Mouse (Mus musculus) R1 (cell line): Measurements from ENCODE around the gene Foxk1.

Source experiments
- DNase-seq: peaks from one replicate; pipeline ENCODE4 v3.0.0-alpha.2; 2018; ENCODE audit warnings: low read depth, low spot score

The Foxk1 gene

DNA sequence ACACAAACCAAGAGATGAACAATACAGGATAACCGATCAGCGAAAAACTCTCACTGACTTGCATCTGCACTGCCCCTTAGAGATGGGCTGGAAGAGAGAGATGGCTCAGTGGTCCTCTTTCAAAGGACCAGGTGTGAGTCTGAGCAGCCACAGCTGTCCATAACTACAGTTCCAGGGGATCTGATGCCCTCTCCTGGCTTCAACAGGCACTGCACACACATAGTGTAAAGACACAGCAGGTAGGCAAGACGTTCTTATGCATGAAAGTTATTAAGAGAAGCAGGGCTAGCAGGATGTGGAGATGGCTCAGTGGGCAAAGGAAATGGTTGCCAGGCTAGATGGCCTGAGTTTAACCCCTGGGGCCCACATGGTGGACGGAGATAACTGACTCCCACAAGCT lies 13.6 kb upstream of the Foxk1 start:
- peak; percentile 77 for DNase-seq

DNA sequence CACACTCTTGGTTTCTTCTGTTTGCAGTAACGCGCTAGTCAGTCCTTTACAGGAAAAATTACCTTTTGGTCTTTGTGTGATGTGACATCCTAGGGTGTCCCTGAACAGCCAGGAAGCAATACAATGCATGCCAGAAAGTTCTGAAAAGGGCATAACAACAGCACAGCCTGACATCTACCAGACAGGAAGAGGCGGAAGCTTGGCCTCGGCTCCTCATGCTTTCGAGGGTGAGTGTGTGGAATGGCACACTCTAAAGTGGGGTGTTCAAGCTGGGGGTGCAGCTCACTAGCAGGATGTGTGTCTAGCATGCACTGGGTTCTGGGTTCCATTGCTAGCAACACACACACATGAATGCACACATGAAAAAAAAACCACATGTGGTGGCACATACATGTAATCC lies 9.6 kb upstream of the Foxk1 start:
- DNase-seq, result peak; percentile 85

DNA sequence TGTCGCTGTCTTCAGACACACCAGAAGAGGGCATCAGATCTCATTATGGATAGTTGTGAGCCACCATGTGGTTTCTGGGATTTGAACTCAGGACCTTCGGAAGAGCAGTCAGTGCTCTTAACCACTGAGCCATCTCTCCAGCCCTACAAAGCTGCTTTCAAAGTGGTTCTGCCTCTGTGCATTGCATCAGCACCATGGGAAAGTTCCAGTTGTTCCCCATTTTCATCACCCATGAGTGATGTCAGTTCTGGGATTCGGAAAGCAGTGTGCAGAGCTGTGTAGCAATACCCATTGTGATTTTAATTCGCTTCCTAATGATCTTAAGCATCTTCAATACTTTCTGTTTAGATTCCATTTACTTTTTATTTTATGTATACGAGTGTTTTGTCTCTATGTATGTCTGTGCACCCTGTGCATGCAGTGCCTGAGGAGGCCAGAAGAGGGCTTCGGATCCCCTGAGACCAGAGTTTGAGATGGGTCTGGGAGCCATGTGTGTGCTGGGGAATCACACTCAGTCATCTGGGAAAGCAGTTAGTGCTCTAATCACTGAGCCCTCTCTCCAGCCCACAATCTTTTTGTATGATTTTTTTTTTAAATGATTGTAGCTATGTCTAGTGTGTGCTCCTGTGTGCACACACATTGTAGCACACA lies 6.6 kb upstream of the Foxk1 start:
- DNase-seq, result peak; percentile 89

DNA sequence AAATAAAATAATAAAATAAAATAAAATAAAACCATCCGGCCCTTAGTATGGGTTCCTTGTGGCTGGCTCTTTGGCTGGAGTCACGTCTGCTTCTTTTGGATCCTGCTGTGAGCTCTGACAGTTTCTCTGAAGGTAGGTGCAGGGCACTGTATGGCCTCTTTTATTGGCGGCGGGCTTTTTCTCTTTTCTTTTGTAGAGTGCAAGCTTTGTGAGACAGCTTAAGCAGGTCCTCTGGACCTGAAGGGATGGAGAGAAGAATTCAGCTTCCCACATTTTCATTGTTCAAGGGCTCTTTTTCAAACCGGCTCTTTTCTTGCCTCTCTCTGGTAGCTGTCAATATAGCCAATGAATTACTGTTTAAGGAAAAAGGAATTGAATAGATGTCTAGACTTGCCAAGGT lies 5.4 kb upstream of the Foxk1 start:
- DNase-seq, result no peak

DNA sequence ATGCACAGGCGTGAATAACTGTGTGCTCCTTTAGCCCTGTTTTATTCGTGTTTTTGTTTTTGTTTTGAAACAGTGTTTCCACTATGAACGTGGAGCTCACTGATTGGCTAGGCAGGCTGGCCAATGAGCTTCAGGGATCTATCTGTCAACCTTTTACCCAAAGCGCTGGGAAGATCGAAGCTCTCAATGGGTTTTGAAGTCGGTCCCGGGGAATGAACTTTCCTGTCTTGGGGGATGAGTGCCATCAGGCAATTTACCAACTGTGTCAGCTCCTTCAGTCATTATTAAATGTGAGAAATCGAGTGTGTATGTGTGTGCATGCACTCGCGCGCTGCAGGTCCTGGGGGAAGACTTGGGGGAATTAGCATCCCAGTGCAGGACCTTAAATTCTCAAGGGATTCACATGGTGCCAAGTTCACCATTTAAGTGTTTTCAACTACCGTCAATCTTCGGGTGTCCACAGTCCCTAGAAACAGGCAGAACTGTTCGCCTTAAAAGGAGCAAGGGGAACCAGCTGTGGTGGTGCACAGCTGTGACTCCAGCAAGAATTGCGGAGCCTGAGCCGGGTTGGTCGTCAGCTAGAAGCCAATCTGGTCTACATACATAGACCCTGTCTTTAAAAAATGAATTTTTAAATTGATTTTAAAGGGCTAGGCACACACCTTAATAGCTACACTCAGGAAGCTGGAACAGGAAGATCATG lies 965 bp upstream of the Foxk1 start:
- peak; percentile 84 for DNase-seq

DNA sequence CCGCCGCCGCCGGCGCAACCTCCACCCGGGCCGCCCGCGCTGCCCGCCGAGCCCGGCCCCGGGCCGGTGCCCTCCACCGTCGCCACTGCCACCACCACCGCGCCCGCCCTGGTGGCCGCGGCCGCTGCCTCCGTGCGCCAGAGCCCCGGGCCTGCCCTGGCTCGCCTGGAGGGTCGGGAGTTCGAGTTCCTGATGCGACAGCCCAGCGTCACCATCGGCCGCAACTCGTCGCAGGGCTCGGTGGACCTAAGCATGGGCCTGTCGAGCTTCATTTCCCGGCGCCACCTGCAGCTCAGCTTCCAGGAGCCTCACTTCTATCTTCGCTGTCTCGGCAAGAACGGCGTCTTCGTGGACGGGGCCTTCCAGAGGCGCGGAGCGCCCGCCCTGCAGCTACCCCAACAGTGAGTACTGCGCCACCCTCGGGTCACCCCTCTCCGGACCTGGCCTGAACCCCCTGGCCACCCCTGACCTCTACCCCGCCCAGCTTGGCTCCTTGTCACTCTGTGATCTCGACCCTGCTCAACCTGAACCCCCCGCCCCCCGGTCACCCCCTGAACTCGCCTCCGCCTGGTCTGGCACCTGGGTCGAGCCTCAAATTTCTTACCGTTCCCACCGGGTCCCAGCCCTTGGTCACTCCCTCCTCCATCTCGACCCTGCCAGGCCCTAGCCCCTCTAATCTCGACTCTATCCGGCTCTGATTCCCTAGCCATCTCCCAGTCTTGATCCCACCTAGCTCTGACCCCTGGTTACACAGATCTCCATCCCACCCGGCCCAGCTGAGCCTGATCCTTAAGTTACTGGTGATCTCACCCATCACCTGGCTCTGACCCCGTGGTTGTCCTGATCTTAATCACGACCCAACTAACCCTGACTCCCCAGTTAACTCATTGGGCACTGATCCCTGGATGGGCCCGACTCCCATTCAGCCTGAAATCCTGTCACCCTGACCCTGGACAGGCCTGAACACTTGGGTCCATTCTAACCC lies 636 bp downstream of the Foxk1 start:
- no peak for DNase-seq

DNA sequence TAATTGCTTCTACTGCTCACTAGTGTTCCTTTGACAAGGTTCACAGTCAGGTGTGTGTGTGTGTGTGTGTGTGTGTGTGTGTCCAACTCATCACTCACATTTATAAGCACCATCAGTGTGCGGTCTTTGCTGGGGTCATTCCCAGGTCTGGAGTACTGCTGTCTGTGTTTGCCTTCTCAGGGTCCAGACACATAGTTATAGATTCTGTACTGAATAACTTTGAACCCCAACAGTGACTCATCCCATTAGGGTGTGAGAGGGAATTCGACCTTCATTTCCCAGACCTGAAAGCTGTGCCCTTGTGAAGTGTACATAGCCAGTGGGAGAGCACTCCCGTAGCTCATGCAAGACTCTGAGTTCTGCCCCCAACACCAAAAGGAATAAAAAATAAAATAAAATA lies 2.4 kb downstream of the Foxk1 start:
- no peak for DNase-seq

DNA sequence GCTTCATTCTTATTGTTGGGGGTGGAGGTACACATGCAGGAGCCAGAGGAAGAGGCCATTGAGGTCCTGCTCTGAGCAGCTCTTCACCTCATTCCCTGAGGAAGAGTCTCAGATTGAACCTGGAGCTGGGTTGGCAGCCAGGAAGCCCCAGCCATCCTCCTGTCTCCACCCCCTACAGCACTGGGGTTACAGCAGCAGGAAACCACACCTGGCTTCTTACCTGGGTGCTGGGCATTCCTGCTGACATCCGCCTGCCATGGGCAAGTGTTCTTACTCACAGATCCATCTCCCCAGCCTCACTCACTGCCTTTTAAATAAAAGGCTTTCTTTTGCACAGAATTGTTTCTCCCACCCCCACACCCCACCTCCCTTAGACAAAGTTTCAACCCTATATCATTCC lies 3.0 kb downstream of the Foxk1 start:
- no peak for DNase-seq

DNA sequence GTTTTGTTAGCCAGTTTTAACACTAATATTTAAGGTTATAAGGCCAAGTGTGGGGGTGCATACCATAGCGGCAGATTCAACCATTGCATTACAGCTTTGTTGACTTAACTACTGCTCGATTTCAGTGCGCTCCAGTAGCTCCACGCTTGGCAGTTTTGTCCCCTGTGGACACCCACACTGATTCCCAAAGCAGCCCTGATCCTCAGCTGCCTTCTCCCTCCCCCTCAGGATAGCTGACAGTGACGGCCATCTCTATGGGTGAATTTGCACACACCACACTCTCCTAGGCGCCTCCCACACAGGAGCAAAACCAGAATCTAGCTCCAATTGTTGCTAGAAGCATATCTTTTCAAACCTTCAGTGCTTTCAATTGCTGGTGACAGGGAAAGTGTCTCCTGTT lies 4.1 kb downstream of the Foxk1 start:
- no peak for DNase-seq

DNA sequence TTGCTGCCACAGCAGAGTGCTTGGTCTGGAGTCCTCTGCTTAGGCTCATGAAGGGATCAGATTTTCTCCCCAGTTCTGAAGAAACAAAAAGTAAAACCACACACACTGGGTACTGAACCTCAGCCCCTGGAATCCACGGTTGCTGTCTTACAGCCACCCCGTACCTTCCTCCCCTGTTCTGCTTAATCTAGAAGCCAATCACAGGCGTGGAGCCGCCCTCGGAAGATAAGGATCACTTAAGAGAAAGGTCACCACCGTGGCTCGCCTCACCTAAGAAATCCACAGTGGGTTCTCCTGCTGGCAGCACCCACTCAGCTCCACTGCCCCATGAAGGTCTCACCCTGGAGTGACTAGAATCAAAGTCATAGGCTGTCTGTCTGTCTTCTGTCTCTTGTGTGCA lies 5.1 kb downstream of the Foxk1 start:
- no peak for DNase-seq

DNA sequence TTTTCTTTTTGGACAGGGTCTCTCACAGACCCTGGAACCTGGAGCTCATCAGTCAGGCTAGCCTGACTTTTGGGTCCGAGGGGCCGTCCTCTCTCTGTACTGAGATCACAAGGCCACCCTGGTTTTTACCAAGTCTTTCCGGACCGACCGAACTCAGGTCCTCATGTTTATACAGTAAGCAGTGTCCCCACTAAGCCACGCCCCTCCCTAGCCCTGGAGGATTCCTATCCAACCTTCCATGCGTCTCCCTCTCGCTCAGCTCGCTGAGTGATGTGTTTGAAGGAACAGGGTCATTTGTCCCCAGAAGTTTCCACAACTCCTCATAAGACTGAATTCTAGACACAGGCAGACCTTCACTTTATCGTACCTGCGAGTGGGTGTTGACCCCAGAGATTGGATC lies 5.6 kb downstream of the Foxk1 start:
- no peak for DNase-seq

DNA sequence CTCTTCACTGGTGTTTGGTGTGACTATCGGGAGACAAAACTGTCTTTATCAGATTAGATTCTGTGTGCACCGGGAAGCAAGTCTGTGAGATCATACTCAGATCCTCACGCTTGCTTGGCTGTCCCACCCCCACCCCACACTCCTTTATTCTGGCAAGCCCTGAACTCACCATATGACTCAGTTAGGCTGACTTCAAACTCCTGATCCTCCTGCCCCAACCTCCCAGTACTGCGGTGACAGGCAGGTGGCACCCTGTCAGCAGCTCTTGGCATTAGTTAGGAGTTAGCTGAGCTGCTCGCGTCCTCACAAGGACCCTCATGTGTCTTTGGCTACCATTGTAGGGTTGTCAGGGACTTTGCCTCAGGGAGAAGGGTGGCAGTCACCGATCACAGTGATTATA lies 6.1 kb downstream of the Foxk1 start:
- DNase-seq, result no peak

DNA sequence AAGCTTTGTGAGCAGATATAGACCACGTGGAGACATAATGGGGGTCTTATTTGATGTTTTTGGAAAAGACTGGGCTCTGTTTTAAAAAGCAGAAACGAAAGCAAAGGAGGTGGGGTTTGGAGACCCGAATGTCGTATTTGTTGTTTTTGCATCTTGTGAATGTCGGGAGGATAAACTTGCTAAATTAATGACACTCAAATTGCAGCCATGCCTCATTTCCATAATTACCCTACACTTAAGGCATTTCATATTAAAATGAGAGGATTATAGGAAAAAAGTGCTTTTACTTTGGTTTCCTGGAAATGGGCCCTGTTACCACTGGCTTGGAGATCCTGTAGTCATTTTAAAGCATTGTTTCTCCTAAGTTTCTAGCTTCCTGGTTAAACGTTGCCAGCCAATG lies 7.9 kb downstream of the Foxk1 start:
- DNase-seq, result no peak

DNA sequence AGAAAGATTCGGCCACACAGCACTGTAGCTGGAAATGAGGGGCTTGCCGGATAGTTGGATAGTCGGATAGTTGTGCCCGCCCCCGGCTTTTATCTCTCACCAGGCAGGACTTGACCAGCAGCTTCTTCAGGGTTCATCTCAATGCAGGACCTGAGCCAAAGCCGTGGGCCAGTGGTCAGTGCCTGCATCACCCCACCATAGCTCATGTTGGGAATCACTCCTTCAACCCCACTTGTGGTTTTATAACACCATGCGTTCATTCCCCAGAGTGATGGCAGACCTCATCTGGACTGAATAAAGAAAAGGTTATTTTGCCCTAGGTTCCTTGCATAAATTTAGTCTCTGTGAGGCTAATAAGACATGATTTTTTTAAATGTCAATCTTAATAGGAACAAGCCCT lies 9.1 kb downstream of the Foxk1 start:
- DNase-seq, result no peak

DNA sequence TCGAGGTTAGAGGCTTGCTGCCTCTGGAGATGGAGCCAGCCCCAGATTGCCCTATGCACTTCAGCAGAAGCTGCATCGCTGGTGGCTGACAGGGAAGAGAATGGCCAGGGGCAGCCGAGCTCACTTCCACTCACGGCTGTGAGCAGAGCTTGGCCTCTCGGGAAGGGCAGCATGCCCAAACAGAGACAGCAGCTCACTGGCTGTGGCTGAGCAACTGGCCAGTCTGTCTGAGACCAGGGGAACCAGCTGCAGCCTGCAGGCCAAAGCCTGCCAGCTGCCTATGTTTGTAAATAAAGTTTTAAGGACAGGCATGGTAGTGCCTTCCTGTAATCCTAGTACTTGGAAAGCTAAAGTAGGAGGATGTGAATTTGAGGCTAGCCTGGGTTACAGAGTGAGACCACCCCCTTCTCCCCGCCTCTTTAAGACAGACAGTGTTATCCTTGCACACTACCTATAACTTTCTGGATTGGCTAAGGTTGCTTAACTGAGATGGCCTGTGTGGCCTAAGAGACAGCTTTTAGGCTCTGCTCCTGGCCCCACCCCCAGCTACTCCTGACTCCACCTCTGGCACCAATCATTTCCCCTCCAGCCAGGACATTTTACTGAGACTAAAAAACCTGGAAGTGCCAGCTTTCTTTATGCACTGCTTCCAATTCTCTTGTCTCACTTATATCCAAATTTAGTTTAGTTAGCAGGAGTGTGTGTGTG lies 11.5 kb downstream of the Foxk1 start:
- DNase-seq, result no peak

DNA sequence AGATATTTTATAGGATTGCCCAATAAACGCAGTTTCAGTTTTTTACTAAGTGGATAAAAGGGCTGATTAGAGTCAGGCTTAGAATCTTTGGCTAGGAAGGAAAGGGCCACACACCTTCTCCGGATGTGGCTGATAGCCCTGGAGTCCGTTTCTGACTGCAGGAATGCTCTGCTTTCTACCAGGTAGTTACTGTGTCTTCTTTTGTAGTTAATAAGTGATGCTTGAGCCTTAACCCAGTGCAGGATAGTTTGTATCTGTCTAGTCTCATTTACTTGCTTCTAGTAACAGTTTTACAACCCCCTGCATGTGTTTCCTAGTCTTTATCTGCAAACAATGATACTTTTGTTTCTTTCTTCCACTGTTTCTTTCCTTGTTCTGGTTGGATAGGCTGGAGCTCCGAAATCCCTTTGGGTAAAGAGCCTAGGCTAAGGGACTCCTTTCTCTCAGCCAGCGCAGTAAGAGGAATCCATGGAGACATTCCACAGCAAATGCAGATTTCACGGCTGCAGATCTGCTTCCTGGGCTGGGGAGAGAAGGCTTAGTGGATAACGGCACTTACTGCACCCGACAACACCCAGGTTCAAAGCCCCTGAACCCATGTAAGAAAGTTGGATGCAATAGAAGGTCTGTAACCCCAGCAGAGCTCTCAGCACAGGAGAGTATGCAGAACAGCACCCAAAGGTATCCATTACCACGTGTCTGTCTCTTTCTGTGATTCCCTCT lies 12.6 kb downstream of the Foxk1 start:
- no peak for DNase-seq

DNA sequence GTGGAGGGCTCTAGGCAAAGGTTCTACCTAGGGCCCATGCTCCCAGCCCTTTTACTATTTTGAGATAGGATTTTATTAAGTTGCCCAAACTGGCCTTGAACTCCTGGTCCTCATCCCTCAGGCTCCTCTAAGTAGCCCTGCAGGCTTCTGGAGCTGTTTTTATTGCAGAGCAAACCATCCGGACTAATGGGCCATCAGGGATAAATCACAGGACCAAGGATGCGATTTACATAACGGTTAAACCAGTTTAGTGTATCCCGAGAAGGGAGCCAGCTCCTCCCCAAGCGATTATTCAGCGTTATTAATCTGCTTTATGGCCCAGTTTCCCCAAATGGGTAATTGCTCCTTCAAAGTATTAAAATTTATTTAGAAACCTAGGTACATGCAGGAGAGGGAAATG lies 14.1 kb downstream of the Foxk1 start:
- peak; percentile 50 for DNase-seq

DNA sequence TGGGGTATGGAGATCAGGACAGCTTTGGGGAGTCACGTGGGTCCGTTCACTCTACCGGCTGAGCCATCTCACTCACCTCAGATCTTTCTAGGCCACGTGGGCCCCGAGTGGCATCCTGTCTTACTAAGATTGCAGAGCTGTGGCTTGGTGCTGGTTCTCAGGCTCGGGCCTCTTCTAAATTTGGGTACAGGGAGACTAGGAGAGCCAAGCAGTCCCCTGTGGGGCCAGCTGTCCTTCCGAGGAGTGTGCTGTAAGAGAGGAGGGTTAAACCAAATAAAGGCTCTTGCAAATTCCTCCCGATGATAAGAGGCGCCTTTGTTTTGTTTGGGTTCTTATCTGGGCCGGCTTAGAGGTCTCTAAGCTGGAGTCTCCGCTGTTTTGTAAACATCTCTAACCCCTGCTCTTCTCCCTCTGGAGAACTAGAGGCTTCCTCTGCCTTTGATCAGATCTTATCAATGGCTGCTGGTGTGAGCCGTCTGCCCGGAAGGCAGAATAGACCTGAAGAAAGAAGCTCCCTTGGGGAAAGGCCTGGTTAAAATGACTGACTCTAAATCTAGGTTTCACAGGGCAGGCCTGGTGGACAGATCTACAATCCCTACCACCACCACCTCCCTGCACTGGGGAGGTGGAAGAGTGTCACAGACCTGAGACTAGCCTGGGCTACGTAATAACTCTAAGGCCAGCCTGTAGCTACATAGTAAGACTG lies 14.9 kb downstream of the Foxk1 start:
- DNase-seq, result no peak

DNA sequence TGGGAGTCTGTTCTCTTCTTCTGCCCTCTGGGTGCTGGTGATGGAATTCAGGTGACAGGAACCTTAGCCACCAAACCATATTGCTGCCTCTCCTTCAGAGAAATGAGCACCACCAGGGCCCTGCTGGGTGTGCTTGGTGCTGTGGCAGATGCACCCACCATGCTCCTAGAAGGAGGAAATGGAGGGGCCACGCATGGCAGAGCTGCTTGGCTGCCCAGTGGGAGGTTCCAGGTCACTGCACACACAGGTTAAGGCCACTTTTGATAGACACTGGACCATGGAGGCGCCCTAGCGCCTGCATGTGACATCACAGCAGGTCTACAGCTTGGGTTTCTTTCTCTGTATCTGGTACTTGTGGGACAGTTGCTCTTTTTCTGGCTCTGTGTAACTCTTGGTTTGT lies 15.8 kb downstream of the Foxk1 start:
- no peak for DNase-seq

DNA sequence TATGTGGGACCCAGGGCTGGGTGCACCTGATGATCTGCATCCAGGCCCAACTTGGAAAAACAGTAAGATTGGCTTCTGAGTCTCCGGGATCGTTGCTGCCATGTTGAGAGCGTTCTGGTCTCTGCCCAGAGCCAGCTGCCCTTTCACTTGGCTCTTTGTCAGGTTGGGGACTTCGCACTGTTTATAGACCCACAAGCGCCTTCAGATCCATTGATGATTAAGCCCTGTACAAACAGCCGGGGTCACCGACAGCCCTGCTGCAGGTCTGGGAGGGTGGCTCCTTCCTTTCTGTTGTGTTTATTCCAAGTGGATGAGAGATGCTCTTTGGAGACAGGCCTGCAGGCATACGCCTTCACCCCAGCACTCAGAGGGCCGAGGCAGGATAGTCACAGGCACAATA lies 16.6 kb downstream of the Foxk1 start:
- DNase-seq, result no peak

DNA sequence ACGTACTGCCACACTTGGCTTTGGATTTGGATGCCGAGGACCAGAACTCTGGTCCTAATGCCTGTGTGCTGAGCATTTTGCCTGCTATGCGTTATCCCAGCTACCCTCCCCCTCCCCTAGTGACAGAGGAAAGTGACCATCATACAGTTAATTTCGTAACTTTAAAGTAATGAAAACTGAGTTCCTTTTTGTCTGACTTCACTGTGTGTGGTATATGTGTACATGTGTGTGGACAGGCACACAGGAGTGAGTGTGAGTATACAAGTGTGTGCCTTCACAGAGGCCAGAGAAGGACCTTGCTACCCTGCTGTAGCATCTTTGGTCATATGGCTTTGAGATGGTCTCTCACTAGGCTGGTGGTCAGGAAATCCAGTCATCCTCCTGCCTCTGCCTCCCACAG lies 17.1 kb downstream of the Foxk1 start:
- DNase-seq, result no peak
